Mouse (Mus musculus) brown adipose tissue, adult 24 weeks (tissue): ENCODE results near the gene Uck2. TPM values are rescaled to one million over a fixed set of nuclear protein-coding genes. Genes with fewer than 3 reads are reported as not detected.

Source experiments
- polyA plus RNA-seq: library from polyadenylated mRNA; stranded (reverse); fragments of >200 nt; gene quantifications from 2 replicates; pipeline ENCODE4 v1.2.4, GENCODE M21; 2012; ENCODE audit not compliant: missing spikeins, insufficient read depth, insufficient read length

The Uck2 gene
- polyA plus RNA-seq, 1 experiment: 23.6 TPM

Other genes with a start within 250 kb of the Uck2 start
- 172 and 174 TPM in 2 replicates for gene Tmco1, start 23.1 kb upstream of the Uck2 start, polyA plus RNA-seq
- gene Aldh9a1, start 64.7 kb upstream of the Uck2 start, polyA plus RNA-seq: 63.8 and 97.0 TPM in 2 replicates
- 114 and 119 TPM in 2 replicates for gene Mgst3, start 108.5 kb upstream of the Uck2 start, polyA plus RNA-seq
- not detected in 2 replicates for gene Lrrc52, start 181.5 kb upstream of the Uck2 start, polyA plus RNA-seq